Mouse (Mus musculus) erythroblast, adult 5-6 weeks (primary cell): ENCODE results near the gene Ispd. TPM values are rescaled to one million over a fixed set of nuclear protein-coding genes. Genes with fewer than 3 reads are reported as not detected.

Source experiments
- ATAC-seq: replicated peaks from 2 replicates; pipeline ENCODE4 v1.8.0; 2016; ENCODE audit warnings: moderate number of reproducible peaks, mild to moderate bottlenecking, moderate TSS enrichment, inconsistent platforms; ENCODE audit not compliant: poor library complexity, low FRiP score, severe bottlenecking
- total RNA-seq, 2 experiments: library from RNA; stranded (forward) in 1 of 2; stranded (reverse) in 1 of 2; fragments of 150-400 nt in 1 of 2; fragments of 200-764, 138-1000 nt in 1 of 2; gene quantifications; 2 replicates each; pipeline versions ENCODE4 v1.2.3 to v1.2.4; 2015 to 2017; ENCODE audit warnings: low replicate concordance in 2 of 2

The Ispd gene
- total RNA-seq, 2 experiments from 2014 or later = 2.0 TPM; not detected in 1

- no peak for ATAC-seq
Observed at GRCm38 (mm10) chr12:36545318-36545717, 164.1 kb downstream of the Ispd start.

- no peak for ATAC-seq
Observed at GRCm38 (mm10) chr12:36549474-36549873, 168.2 kb downstream of the Ispd start.

GRCm38 (mm10) chr12:36554697-36555096 lies 173.4 kb downstream of the Ispd start:
- no peak for ATAC-seq

GRCm38 (mm10) chr12:36564146-36564545 lies 182.9 kb downstream of the Ispd start:
- ATAC-seq = no peak

- ATAC-seq = no peak
Observed at GRCm38 (mm10) chr12:36566974-36567373, 185.7 kb downstream of the Ispd start.

- ATAC-seq = no peak
Observed at GRCm38 (mm10) chr12:36570414-36571095, 189.3 kb downstream of the Ispd start.

- no peak for ATAC-seq
Observed at GRCm38 (mm10) chr12:36584828-36585227, 203.6 kb downstream of the Ispd start.

GRCm38 (mm10) chr12:36597539-36598250 lies 216.4 kb downstream of the Ispd start:
- no peak for ATAC-seq

- ATAC-seq = no peak
Observed at GRCm38 (mm10) chr12:36621960-36622736, 240.9 kb downstream of the Ispd start.

- ATAC-seq = no peak
Observed at GRCm38 (mm10) chr12:36627204-36627603, 246.0 kb downstream of the Ispd start.

GRCm38 (mm10) chr12:36632427-36632826 lies 251.2 kb downstream of the Ispd start:
- no peak for ATAC-seq

- ATAC-seq = no peak
Observed at GRCm38 (mm10) chr12:36647514-36647913, 266.3 kb downstream of the Ispd start.

- no peak for ATAC-seq
Observed at GRCm38 (mm10) chr12:36662496-36662895, 281.2 kb downstream of the Ispd start.

- ATAC-seq = no peak
Observed at GRCm38 (mm10) chr12:36664783-36665182, 283.5 kb downstream of the Ispd start.

GRCm38 (mm10) chr12:36666771-36667170 lies 285.5 kb downstream of the Ispd start:
- ATAC-seq = no peak

GRCm38 (mm10) chr12:36670164-36670908 lies 289.1 kb downstream of the Ispd start:
- ATAC-seq = no peak

- no peak for ATAC-seq
Observed at GRCm38 (mm10) chr12:36670915-36671579, 289.8 kb downstream of the Ispd start.

- no peak for ATAC-seq
Observed at GRCm38 (mm10) chr12:36674481-36674880, 293.2 kb downstream of the Ispd start.

GRCm38 (mm10) chr12:36678220-36678619 lies 297.0 kb downstream of the Ispd start:
- ATAC-seq = no peak
